Mouse (Mus musculus): ENCODE measurements around the gene Gps2. TPM values are rescaled to one million over a fixed set of nuclear protein-coding genes. Genes with fewer than 3 reads are reported as not detected.
"Not testable (repeated sequence)": the region's sequence is repeated elsewhere in the genome, so short reads cannot be mapped to it uniquely, and the experiment has no call there.

Gene Gps2
- polyA plus RNA-seq, 1 experiment from 2014 or later = 49.2 TPM

DNA sequence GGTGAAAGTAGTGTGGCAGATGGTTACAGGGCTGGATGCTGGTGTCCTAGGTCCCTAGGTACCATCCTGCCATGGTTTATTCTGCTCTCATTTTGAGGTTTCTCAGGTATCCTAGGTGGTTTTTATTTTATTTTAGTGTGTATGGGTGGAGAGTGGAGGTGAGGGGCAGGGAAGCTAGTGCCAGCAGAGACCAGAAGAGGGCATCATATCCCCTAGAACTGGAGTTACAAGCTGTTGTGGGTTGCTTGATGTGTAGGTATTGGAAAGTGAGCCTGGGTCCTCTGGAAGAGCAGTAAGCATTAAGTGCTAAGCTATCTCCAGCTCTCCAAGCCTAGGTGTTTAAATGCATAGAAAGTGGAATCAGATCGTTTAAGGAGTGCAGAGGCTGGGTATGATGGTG lies 38.6 kb downstream of the Gps2 start:
- no peak overlapping the region for H3K4me2 ChIP-seq
- peaks cover 21% of the 10 kb centered on the region for H3K4me1 ChIP-seq (replicated peaks)
- no peak overlapping the region for H3K27ac ChIP-seq (ENCODE audit: poor library complexity, severe bottlenecking)
- no peaks in the 10 kb centered on the region for H3K36me3 ChIP-seq
- no peaks in the 10 kb centered on the region for H3K9me3 ChIP-seq (replicated peaks)
- H3K27me3 ChIP-seq (replicated peaks) = peaks cover 4% of the 10 kb centered on the region; the same call in 1 of the 2 replicates
- no peak overlapping the region for H3K4me3 ChIP-seq
- no peak overlapping the region for H3K9ac ChIP-seq
- 34% methylated on average over 1 of the region's 1 CpGs for WGBS
- ATAC-seq (ENCODE audit: insufficient number of reproducible peaks, low FRiP score) = no peak

DNA sequence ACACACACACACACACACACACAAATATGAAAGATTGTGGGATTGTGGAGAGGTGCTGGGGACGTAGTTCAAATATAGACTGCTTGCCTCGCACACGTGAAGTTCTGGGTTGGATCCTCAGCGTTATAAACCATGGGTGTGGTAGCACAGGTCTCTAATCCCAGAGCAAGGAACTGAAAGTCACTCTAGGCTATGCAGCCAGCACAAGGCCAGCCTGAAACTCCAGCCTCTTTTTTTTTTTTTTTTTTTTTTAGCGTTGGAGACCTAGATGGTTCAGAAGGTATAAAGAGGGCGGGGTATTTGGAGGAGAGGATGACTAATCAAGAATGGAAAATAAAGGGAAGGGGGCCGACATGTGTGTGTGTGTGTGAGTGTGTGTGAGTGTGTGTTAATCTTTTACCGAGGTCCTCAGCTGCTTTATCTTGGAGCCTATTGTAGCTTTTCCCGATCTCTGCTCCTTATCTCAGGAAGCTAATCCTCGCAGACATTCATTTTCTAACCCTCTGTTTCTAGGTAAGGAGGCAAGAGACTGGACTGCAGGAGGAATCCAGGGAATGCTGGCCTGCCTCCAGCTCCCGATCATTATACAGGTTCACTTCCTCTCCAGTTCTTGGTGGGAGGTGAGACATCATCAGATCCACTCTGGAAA lies 39.7 kb downstream of the Gps2 start:
- H3K4me2 ChIP-seq = no peak overlapping the region
- WGBS = 31% methylated on average over 11 of the region's 11 CpGs
- H3K4me1 ChIP-seq (replicated peaks) = peaks cover 16% of the 10 kb centered on the region
- no peak for ATAC-seq (ENCODE audit: insufficient number of reproducible peaks, low FRiP score)
- H3K9me3 ChIP-seq (replicated peaks) = no peaks in the 10 kb centered on the region
- H3K4me3 ChIP-seq = no peak overlapping the region
- peaks cover 9% of the 10 kb centered on the region; the same call in 1 of the 2 replicates for H3K27me3 ChIP-seq (replicated peaks)
- H3K9ac ChIP-seq = no peak overlapping the region
- H3K36me3 ChIP-seq = no peaks in the 10 kb centered on the region
- no peak overlapping the region for H3K27ac ChIP-seq (ENCODE audit: poor library complexity, severe bottlenecking)

DNA sequence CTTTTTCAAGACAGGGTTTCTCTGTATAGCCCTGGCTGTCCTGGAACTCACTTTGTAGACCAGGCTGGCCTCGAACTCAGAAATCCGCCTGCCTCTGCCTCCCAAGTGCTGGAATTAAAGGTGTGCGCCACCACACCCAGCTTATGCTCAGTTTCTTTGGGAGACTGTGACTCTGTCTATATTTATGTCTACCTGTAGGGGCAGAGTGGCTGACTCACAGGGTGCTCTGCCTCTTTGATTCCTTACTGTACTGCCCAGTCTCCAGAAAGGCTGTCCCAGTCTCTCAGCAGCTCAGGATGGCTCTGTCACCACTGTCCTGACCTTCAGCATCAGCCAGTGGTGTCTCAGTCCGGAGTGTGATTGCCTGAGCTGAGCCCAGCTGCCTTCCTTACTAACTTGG lies 41.9 kb downstream of the Gps2 start:
- not testable (repeated sequence) for H3K27me3 ChIP-seq (replicated peaks); H3K4me1 ChIP-seq (replicated peaks); ATAC-seq (ENCODE audit: insufficient number of reproducible peaks, low FRiP score); H3K4me3 ChIP-seq; H3K9ac ChIP-seq; H3K36me3 ChIP-seq; H3K27ac ChIP-seq (ENCODE audit: poor library complexity, severe bottlenecking); H3K9me3 ChIP-seq (replicated peaks); H3K4me2 ChIP-seq
- 65% methylated on average over 4 of the region's 4 CpGs for WGBS

DNA sequence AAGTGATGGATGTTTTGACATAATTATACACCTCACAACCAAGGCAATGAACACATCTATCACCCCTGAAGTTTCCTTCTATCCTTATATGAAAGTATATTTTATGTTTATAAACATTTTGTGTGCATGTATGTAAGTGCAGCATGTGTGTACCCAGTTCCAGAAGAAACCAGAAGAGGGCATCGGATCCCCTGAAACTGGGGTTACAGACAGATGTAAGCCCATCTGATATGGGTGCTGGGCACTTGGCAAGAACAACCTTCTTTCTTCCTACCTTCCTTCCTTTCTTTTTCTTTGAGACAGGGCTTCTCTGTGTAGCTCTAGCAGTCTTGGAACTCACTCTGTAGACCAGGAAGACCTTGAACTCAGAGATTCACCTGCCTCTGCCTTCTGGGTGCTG lies 42.5 kb downstream of the Gps2 start:
- 61% methylated on average over 1 of the region's 1 CpGs for WGBS
- no peak overlapping the region for H3K27ac ChIP-seq (ENCODE audit: poor library complexity, severe bottlenecking)
- no peak for ATAC-seq (ENCODE audit: insufficient number of reproducible peaks, low FRiP score)

DNA sequence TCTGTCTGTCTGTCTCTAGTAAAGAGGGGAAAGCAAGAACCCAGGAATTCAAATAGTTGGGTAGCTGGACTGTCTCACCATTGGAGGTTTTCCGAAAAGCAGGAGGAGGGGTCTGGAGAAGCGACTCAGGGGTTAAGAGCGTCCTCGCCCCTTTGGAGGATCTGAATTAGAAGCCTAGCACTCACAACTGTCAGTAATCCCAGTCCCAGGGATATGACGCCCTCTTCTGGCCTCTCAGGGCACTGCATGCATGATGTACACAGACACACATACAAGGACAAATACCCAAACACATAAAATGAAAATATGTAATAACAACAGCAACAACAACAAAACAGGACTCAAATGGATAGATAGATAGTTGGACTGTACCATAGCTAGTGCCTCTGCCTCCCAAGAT lies 46.9 kb downstream of the Gps2 start:
- Histone ChIP-seq H3K27ac (ENCODE audit: poor library complexity, severe bottlenecking) (no peak overlapping the region), H3K9ac (no peak overlapping the region), H3K27me3 (replicated peaks) (peaks cover 50% of the 10 kb centered on the region), H3K4me3 (no peak overlapping the region), H3K4me1 (replicated peaks) (peaks cover 4% of the 10 kb centered on the region), H3K4me2 (no peak overlapping the region), H3K36me3 (no peaks in the 10 kb centered on the region), H3K9me3 (replicated peaks) (no peaks in the 10 kb centered on the region)
- WGBS = 27% methylated on average over 5 of the region's 5 CpGs
- no peak for ATAC-seq (ENCODE audit: insufficient number of reproducible peaks, low FRiP score)

More for the DNA sequence above, 42.5 kb downstream of the Gps2 start:
- Histone ChIP-seq H3K9me3 (replicated peaks) (no peaks in the 10 kb centered on the region), H3K4me1 (replicated peaks) (peaks cover 9% of the 10 kb centered on the region; the same call in 1 of the 2 replicates), H3K36me3 (no peaks in the 10 kb centered on the region), H3K9ac (no peak overlapping the region), H3K4me3 (no peak overlapping the region), H3K4me2 (no peak overlapping the region), H3K27me3 (replicated peaks) (peaks cover 9% of the 10 kb centered on the region)

DNA sequence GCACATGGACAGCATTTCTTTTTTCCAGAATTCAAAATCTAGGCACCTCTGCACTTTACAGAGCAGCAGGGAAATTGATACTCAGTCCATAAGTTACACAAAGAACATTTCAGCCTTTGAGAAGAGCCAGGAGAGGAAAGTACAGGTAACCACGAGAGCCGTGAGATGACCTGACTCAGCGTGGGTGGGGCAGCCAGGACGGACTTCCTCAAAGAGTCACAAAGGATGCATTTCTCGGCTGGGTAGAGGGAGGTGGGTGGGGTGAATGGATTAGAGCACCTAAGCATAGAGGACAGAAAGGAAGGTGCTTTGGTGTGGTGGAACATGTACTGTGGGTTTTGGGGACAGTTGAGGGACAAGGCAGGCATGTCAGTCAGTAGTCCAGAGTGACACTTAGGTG lies 48.2 kb downstream of the Gps2 start:
- no peak overlapping the region for H3K4me2 ChIP-seq
- H3K4me3 ChIP-seq = no peak overlapping the region
- H3K27me3 ChIP-seq (replicated peaks) = peaks cover 59% of the 10 kb centered on the region
- WGBS = 43% methylated on average over 5 of the region's 5 CpGs
- H3K9ac ChIP-seq = no peak overlapping the region
- no peak overlapping the region for H3K27ac ChIP-seq (ENCODE audit: poor library complexity, severe bottlenecking)
- H3K36me3 ChIP-seq = no peaks in the 10 kb centered on the region
- H3K4me1 ChIP-seq (replicated peaks) = peaks cover 16% of the 10 kb centered on the region
- no peak for ATAC-seq (ENCODE audit: insufficient number of reproducible peaks, low FRiP score)
- no peaks in the 10 kb centered on the region for H3K9me3 ChIP-seq (replicated peaks)

DNA sequence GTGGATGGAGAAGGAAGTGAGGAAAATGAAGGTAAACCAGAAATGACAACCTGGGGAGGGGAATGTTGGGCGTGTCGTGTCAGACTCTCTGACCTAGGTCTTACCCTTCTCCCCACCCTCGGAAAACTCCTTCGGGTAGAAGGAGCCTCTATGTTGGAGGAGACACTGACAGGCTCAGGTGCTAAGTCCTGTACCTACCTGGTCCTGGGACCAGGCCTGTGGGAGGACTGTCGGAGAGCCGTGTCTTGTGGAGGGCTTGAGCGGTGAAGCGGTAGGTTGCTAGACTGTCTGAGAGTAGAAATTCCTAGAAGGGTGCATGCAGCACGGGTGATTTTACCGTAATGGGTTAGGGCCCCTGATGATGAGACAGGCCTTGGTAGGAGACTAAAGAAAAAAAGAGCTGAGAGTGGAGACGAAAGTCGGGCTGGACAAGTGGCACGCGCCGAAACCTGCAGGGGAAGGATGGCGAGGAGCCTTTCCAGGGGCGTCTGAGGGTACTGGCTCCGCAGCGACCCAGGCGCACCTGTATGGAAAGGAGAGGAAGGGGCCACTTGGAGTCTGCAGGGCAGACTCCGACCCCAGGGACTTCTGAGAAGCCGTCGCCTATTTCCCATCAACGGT lies 51.1 kb downstream of the Gps2 start, which contains the start of gene Cldn7:
TSS of gene Cldn7 (plus strand) at position 130 of the 621 bp plus-strand sequence.
- peaks cover 68% of the 10 kb centered on the region for H3K27me3 ChIP-seq (replicated peaks)
- peaks cover 21% of the 10 kb centered on the region for H3K36me3 ChIP-seq
- H3K4me3 ChIP-seq = peak within 1 kb of the TSS; percentile 49
- 10% methylated on average over 24 of the region's 24 CpGs for WGBS
- H3K9me3 ChIP-seq (replicated peaks) = no peaks in the 10 kb centered on the region
- no peak for ATAC-seq (ENCODE audit: insufficient number of reproducible peaks, low FRiP score)
- H3K4me1 ChIP-seq (replicated peaks) = peaks cover 18% of the 10 kb centered on the region
- H3K27ac ChIP-seq (ENCODE audit: poor library complexity, severe bottlenecking) = no peak within 1 kb of the TSS
- no peak within 1 kb of the TSS for H3K9ac ChIP-seq
- peak within 1 kb of the TSS; percentile 76 for H3K4me2 ChIP-seq

DNA sequence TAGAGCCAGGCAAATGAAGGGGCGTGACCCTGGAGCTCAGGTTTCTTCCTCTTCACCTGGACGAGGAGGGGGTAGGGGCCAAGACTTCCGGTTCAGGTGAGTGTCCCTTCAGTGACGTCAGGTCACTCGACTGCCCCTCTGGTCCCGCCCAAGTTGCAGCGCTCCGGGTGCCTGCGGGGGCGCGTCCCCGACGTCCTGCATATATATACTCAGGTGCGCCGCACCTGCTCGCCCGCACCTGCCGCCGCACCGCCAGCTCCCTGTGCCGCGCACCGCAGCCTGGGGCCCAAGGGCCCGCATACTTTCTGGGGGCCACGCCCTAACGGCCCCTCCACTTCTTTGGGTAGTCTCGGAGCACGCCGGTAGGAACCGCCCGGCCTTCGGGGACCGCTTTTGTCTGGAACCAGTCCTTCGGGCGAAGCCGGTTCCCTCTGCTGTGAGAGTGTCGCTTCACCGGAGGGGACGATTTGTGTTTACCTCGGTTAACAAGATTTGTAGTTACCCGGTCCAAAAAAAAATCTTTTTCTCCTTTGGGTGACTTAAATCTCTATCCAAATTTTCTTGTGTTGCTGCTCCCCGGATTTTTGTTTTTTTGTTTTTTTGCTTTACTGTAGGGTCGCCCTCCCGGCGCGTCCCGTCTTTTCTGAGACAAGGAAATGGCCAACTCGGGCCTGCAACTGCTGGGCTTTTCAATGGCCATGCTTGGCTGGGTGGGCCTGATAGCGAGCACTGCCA lies 51.8 kb downstream of the Gps2 start:
- H3K27ac ChIP-seq (ENCODE audit: poor library complexity, severe bottlenecking) = no peak overlapping the region
- H3K4me1 ChIP-seq (replicated peaks) = peaks cover 18% of the 10 kb centered on the region
- ATAC-seq (ENCODE audit: insufficient number of reproducible peaks, low FRiP score) = no peak
- H3K36me3 ChIP-seq = peaks cover 27% of the 10 kb centered on the region
- H3K4me2 ChIP-seq = peak overlapping the region; percentile 76
- WGBS = 3% methylated on average over 49 of the region's 49 CpGs
- peak overlapping the region; percentile 49 for H3K4me3 ChIP-seq
- peaks cover 68% of the 10 kb centered on the region for H3K27me3 ChIP-seq (replicated peaks)
- peak overlapping the region; percentile 64; the same call in 1 of the 2 replicates for H3K9ac ChIP-seq
- no peaks in the 10 kb centered on the region for H3K9me3 ChIP-seq (replicated peaks)

Small RNA genes within 50 kb of the gene (microRNA-seq; reads per million reads assigned to microRNA genes)
- gene Mir6924 = not detected

Other genes starting within 250 kb of the Gps2 start
- 4.3 and 5.2 TPM in 2 replicates for gene Cd68, start 247.7 kb upstream of the Gps2 start, polyA plus RNA-seq (2016; fragmentation: Nextera tagmentation; extraction: Ambion mirVana)
- gene Eif4a1, start 241.5 kb upstream of the Gps2 start, polyA plus RNA-seq (2016; fragmentation: Nextera tagmentation; extraction: Ambion mirVana) = 404 and 420 TPM in 2 replicates
- gene Senp3, start 231.8 kb upstream of the Gps2 start, polyA plus RNA-seq (2016; fragmentation: Nextera tagmentation; extraction: Ambion mirVana) = 74.3 and 83.0 TPM in 2 replicates
- gene Tnfsf13, start 228.1 kb upstream of the Gps2 start, polyA plus RNA-seq (2016; fragmentation: Nextera tagmentation; extraction: Ambion mirVana) = 0.28 and 0.47 TPM in 2 replicates
- 5.6 and 6.9 TPM in 2 replicates for gene Tnfsf12, start 218.0 kb upstream of the Gps2 start, polyA plus RNA-seq (2016; fragmentation: Nextera tagmentation; extraction: Ambion mirVana)
- gene Tnfsfm13, start 217.8 kb upstream of the Gps2 start, polyA plus RNA-seq (2016; fragmentation: Nextera tagmentation; extraction: Ambion mirVana) = 1.5 and 3.3 TPM in 2 replicates
- gene Polr2a, start 155.3 kb upstream of the Gps2 start, polyA plus RNA-seq (2016; fragmentation: Nextera tagmentation; extraction: Ambion mirVana) = 23.7 and 25.2 TPM in 2 replicates
- gene Slc35g3, start 151.9 kb upstream of the Gps2 start, polyA plus RNA-seq (2016; fragmentation: Nextera tagmentation; extraction: Ambion mirVana) = 0.33 TPM in 2 replicates
- gene Zbtb4, start 148.0 kb upstream of the Gps2 start, polyA plus RNA-seq (2016; fragmentation: Nextera tagmentation; extraction: Ambion mirVana) = 2.9 and 3.3 TPM in 2 replicates
- gene Chrnb1, start 117.9 kb upstream of the Gps2 start, polyA plus RNA-seq (2016; fragmentation: Nextera tagmentation; extraction: Ambion mirVana) = 5.6 and 7.7 TPM in 2 replicates
- 2.3 and 2.4 TPM in 2 replicates for gene Fgf11, start 112.0 kb upstream of the Gps2 start, polyA plus RNA-seq (2016; fragmentation: Nextera tagmentation; extraction: Ambion mirVana)
- 1.5 and 1.6 TPM in 2 replicates for gene Tmem102, start 108.3 kb upstream of the Gps2 start, polyA plus RNA-seq (2016; fragmentation: Nextera tagmentation; extraction: Ambion mirVana)
- not detected in 2 replicates for gene Gm39566, start 98.6 kb upstream of the Gps2 start, polyA plus RNA-seq (2016; fragmentation: Nextera tagmentation; extraction: Ambion mirVana)
- not detected in 2 replicates for gene Spem2, start 95.4 kb upstream of the Gps2 start, polyA plus RNA-seq (2016; fragmentation: Nextera tagmentation; extraction: Ambion mirVana)
- not detected in 2 replicates for gene Spem1, start 91.7 kb upstream of the Gps2 start, polyA plus RNA-seq (2016; fragmentation: Nextera tagmentation; extraction: Ambion mirVana)
- 1.8 and 2.3 TPM in 2 replicates for gene Nlgn2, start 76.1 kb upstream of the Gps2 start, polyA plus RNA-seq (2016; fragmentation: Nextera tagmentation; extraction: Ambion mirVana)
- gene Tmem256, start 75.4 kb upstream of the Gps2 start, polyA plus RNA-seq (2016; fragmentation: Nextera tagmentation; extraction: Ambion mirVana) = 289 and 297 TPM in 2 replicates
- 77.9 and 82.3 TPM in 2 replicates for gene Plscr3, start 67.5 kb upstream of the Gps2 start, polyA plus RNA-seq (2016; fragmentation: Nextera tagmentation; extraction: Ambion mirVana)
- 0.28 and 0.32 TPM in 2 replicates for gene Tnk1, start 55.2 kb upstream of the Gps2 start, polyA plus RNA-seq (2016; fragmentation: Nextera tagmentation; extraction: Ambion mirVana)
- not detected in 2 replicates for gene Tmem95, start 35.9 kb upstream of the Gps2 start, polyA plus RNA-seq (2016; fragmentation: Nextera tagmentation; extraction: Ambion mirVana)
- 4.1 and 4.5 TPM in 2 replicates for gene Kctd11, start 32.5 kb upstream of the Gps2 start, polyA plus RNA-seq (2016; fragmentation: Nextera tagmentation; extraction: Ambion mirVana)
- gene Acap1, start 18.3 kb upstream of the Gps2 start, polyA plus RNA-seq (2016; fragmentation: Nextera tagmentation; extraction: Ambion mirVana) = 10.3 and 11.2 TPM in 2 replicates
- 4.7 and 5.2 TPM in 2 replicates for gene 2810408A11Rik, start 12.9 kb upstream of the Gps2 start, polyA plus RNA-seq (2016; fragmentation: Nextera tagmentation; extraction: Ambion mirVana)
- 7.6 and 9.2 TPM in 2 replicates for gene Neurl4, start 12.8 kb upstream of the Gps2 start, polyA plus RNA-seq (2016; fragmentation: Nextera tagmentation; extraction: Ambion mirVana)
- 1,286 and 1,307 TPM in 2 replicates for gene Eif5a, start 8.1 kb downstream of the Gps2 start, polyA plus RNA-seq (2016; fragmentation: Nextera tagmentation; extraction: Ambion mirVana)
- gene Ybx2, start 21.9 kb downstream of the Gps2 start, polyA plus RNA-seq (2016; fragmentation: Nextera tagmentation; extraction: Ambion mirVana) = 2.0 and 2.6 TPM in 2 replicates
- 25.9 and 28.8 TPM in 2 replicates for gene Slc2a4, start 34.3 kb downstream of the Gps2 start, polyA plus RNA-seq (2016; fragmentation: Nextera tagmentation; extraction: Ambion mirVana)
- gene Cldn7, start 50.9 kb downstream of the Gps2 start, polyA plus RNA-seq (2016; fragmentation: Nextera tagmentation; extraction: Ambion mirVana) = 2.1 and 2.5 TPM in 2 replicates
- gene Ctdnep1, start 67.3 kb downstream of the Gps2 start, polyA plus RNA-seq (2016; fragmentation: Nextera tagmentation; extraction: Ambion mirVana) = 23.6 and 24.5 TPM in 2 replicates
- 103 and 109 TPM in 2 replicates for gene Elp5, start 68.6 kb downstream of the Gps2 start, polyA plus RNA-seq (2016; fragmentation: Nextera tagmentation; extraction: Ambion mirVana)
- gene Gabarap, start 77.3 kb downstream of the Gps2 start, polyA plus RNA-seq (2016; fragmentation: Nextera tagmentation; extraction: Ambion mirVana) = 445 and 451 TPM in 2 replicates
- gene Phf23, start 81.9 kb downstream of the Gps2 start, polyA plus RNA-seq (2016; fragmentation: Nextera tagmentation; extraction: Ambion mirVana) = 51.0 and 54.1 TPM in 2 replicates
- 25.8 and 26.1 TPM in 2 replicates for gene Dvl2, start 86.7 kb downstream of the Gps2 start, polyA plus RNA-seq (2016; fragmentation: Nextera tagmentation; extraction: Ambion mirVana)
- gene Acadvl, start 101.5 kb downstream of the Gps2 start, polyA plus RNA-seq (2016; fragmentation: Nextera tagmentation; extraction: Ambion mirVana) = 126 and 129 TPM in 2 replicates
- 4.2 and 6.0 TPM in 2 replicates for gene Dlg4, start 103.1 kb downstream of the Gps2 start, polyA plus RNA-seq (2016; fragmentation: Nextera tagmentation; extraction: Ambion mirVana)
- gene Asgr1, start 140.2 kb downstream of the Gps2 start, polyA plus RNA-seq (2016; fragmentation: Nextera tagmentation; extraction: Ambion mirVana) = 0.15 and 0.19 TPM in 2 replicates
- not detected in 2 replicates for gene Asgr2, start 178.8 kb downstream of the Gps2 start, polyA plus RNA-seq (2016; fragmentation: Nextera tagmentation; extraction: Ambion mirVana)
- 0.24 TPM in 1 of 2 replicates, not detected in the other for gene Mgl2, start 216.4 kb downstream of the Gps2 start, polyA plus RNA-seq (2016; fragmentation: Nextera tagmentation; extraction: Ambion mirVana)
- not detected in 2 replicates for gene Clec10a, start 242.3 kb downstream of the Gps2 start, polyA plus RNA-seq (2016; fragmentation: Nextera tagmentation; extraction: Ambion mirVana)

All from heart, embryonic 12.5 days (tissue).